Mouse (Mus musculus) kidney, adult 11 months (tissue): ENCODE measurements around the gene Ttc39a.
"Not testable (repeated sequence)": the region's sequence is repeated elsewhere in the genome, so short reads cannot be mapped to it uniquely, and the experiment has no call there.

Source experiments
- DNase-seq: peaks from one replicate; pipeline ENCODE4 v3.0.0; 2022

Ttc39a gene

GRCm38 (mm10) chr4:109406486-109407175 is at the start of gene Ttc39a:
TSS of gene Ttc39a (plus strand) at chr4:109406623.
- DNase-seq: peak; percentile 27

GRCm38 (mm10) chr4:109378107-109378506 is 28.3 kb upstream of the Ttc39a start:
- no peak for DNase-seq

GRCm38 (mm10) chr4:109382457-109382856 is 24.0 kb upstream of the Ttc39a start:
- DNase-seq: no peak

GRCm38 (mm10) chr4:109385599-109385998 is 20.8 kb upstream of the Ttc39a start:
- DNase-seq: no peak

- no peak for DNase-seq
These were observed 13.1 kb upstream of the Ttc39a start for GRCm38 (mm10) chr4:109393229-109393779.

- DNase-seq: no peak
These were observed 12.5 kb upstream of the Ttc39a start for GRCm38 (mm10) chr4:109393902-109394301.

GRCm38 (mm10) chr4:109394314-109395074 is 11.9 kb upstream of the Ttc39a start:
- no peak for DNase-seq

- DNase-seq: no peak
These were observed 6.0 kb upstream of the Ttc39a start for GRCm38 (mm10) chr4:109400366-109400980.

GRCm38 (mm10) chr4:109401176-109401689 is 5.2 kb upstream of the Ttc39a start:
- no peak for DNase-seq

- not testable (repeated sequence) for DNase-seq
These were observed 1.5 kb upstream of the Ttc39a start for GRCm38 (mm10) chr4:109404908-109405307.

- no peak for DNase-seq
These were observed 1.0 kb upstream of the Ttc39a start for GRCm38 (mm10) chr4:109405415-109405814.

- DNase-seq: peak; percentile 61
These were observed 353 bp upstream of the Ttc39a start for GRCm38 (mm10) chr4:109406054-109406485.

GRCm38 (mm10) chr4:109407176-109407520 is 725 bp downstream of the Ttc39a start:
- no peak for DNase-seq

GRCm38 (mm10) chr4:109407701-109408485 is 1.5 kb downstream of the Ttc39a start:
- DNase-seq: no peak

GRCm38 (mm10) chr4:109410681-109411376 is 4.4 kb downstream of the Ttc39a start:
- DNase-seq: no peak

GRCm38 (mm10) chr4:109411377-109411967 is 5.0 kb downstream of the Ttc39a start:
- DNase-seq: no peak

GRCm38 (mm10) chr4:109412233-109412632 is 5.8 kb downstream of the Ttc39a start:
- no peak for DNase-seq

- DNase-seq: no peak
These were observed 11.6 kb downstream of the Ttc39a start for GRCm38 (mm10) chr4:109417998-109418397.

- DNase-seq: peak; percentile 67
These were observed 12.6 kb downstream of the Ttc39a start for GRCm38 (mm10) chr4:109419017-109419416.

- DNase-seq: peak; percentile 75
These were observed 13.1 kb downstream of the Ttc39a start for GRCm38 (mm10) chr4:109419563-109419962.

GRCm38 (mm10) chr4:109420138-109420795 is 13.8 kb downstream of the Ttc39a start:
- no peak for DNase-seq
